Mouse (Mus musculus) stomach, embryonic 16.5 days (tissue): ENCODE results near the gene Tada2b. TPM values are rescaled to one million over a fixed set of nuclear protein-coding genes. Genes with fewer than 3 reads are reported as not detected.

Experiments used
- ATAC-seq: fragments of 200-750 bp; cut with Nextera tagmentation; 2 replicates; pipeline ENCODE4 v1.8.0; 2017; ENCODE audit warnings: moderate number of reproducible peaks, moderate TSS enrichment; ENCODE audit not compliant: insufficient read depth, low FRiP score
- H3K27ac ChIP-seq: fragments of 300-500 bp; sonication (generic); 2 replicates; pipeline ENCODE4 v1.5.1; 2014; ENCODE audit warnings: low read length
- H3K27me3 ChIP-seq: fragments of 300-500 bp; sonication (generic); 2 replicates; pipeline ENCODE4 v1.6.1; 2014; ENCODE audit warnings: low read length, control low read depth, mixed read lengths; ENCODE audit not compliant: control insufficient read depth, insufficient read depth
- H3K36me3 ChIP-seq: fragments of 300-500 bp; sonication (generic); 2 replicates; pipeline ENCODE4 v1.6.1; 2014; ENCODE audit warnings: low read length; ENCODE audit not compliant: control insufficient read depth, insufficient read depth
- H3K4me1 ChIP-seq: fragments of 300-500 bp; sonication (generic); 2 replicates; pipeline ENCODE4 v1.6.1; 2014; ENCODE audit warnings: low read length, control low read depth, mixed read lengths; ENCODE audit not compliant: control insufficient read depth, insufficient read depth
- H3K4me2 ChIP-seq: fragments of 300-500 bp; sonication (generic); 2 replicates; pipeline ENCODE4 v1.6.1; 2014; ENCODE audit warnings: low read depth, low read length, mixed read lengths
- H3K4me3 ChIP-seq: fragments of 300-500 bp; sonication (generic); replicated peaks from 2 replicates; pipeline ENCODE4 v1.5.1; 2014; ENCODE audit warnings: mild to moderate bottlenecking, low read length
- H3K9ac ChIP-seq: fragments of 300-500 bp; sonication (generic); 2 replicates; pipeline ENCODE4 v1.6.1; 2014; ENCODE audit warnings: low read length
- H3K9me3 ChIP-seq: fragments of 300-500 bp; sonication (generic); replicated peaks from 2 replicates; pipeline ENCODE4 v1.6.1; 2016; ENCODE audit warnings: low read length, control low read depth; ENCODE audit not compliant: control insufficient read depth
- WGBS: fragments of 180-500 bp; shearing (Covaris S2); extraction: QIAGEN DNeasy Blood & Tissue Kit; methylation state at CpG from one replicate; pipeline ENCODE4 v1.1.7; 2014; 5-methylcytosine and 5-hydroxymethylcytosine counted together
- polyA plus RNA-seq: library from polyadenylated mRNA; unstranded; fragments of >200 nt; fragmentation: Nextera tagmentation; extraction: Ambion mirVana; gene quantifications from 2 replicates; pipeline ENCODE4 v1.2.1, GENCODE M21; 2015

The Tada2b gene
- polyA plus RNA-seq, 1 experiment from 2014 or later, result 2.0 TPM

DNA sequence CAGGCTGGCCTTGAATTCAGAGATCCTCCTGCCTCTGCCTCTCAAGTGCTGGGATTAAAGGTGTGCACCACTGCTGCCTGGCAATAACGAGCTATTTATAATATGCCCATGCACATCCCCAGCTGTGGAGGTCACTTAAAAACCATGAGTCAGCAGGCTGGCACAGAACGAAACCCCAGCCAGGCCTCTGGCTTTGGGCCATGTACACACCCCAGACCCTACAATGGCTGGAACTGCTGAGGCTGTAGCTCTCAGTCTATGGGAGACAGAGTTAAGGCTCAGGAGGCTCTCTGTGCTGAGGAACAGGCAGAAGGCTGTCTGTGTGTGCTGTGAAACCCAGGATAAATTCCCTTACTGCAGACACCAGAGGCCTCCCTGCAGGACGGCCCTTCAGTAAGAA is 43.3 kb downstream of the Tada2b start:
- WGBS, result 58% methylated on average over 3 of the region's 3 CpGs
- ATAC-seq, result no peak
- Histone ChIP-seq H3K4me3 (no peak overlapping the region), H3K27me3 (no peaks in the 10 kb centered on the region), H3K9me3 (no peaks in the 10 kb centered on the region), H3K36me3 (no peaks in the 10 kb centered on the region), H3K4me2 (no peak overlapping the region), H3K9ac (no peak overlapping the region), H3K4me1 (no peaks in the 10 kb centered on the region), H3K27ac (no peak overlapping the region)

GRCm38 (mm10) chr5:36436858-36437257 is 47.2 kb downstream of the Tada2b start:
- 69% methylated on average over 4 of the region's 4 CpGs for WGBS
- H3K9me3 ChIP-seq, result no peaks in the 10 kb centered on the region
- H3K4me2 ChIP-seq, result no peak overlapping the region
- no peaks in the 10 kb centered on the region for H3K27me3 ChIP-seq
- H3K4me1 ChIP-seq, result no peaks in the 10 kb centered on the region
- no peaks in the 10 kb centered on the region for H3K36me3 ChIP-seq
- no peak overlapping the region for H3K9ac ChIP-seq
- no peak overlapping the region for H3K4me3 ChIP-seq
- 0 out of 2 replicates have a peak overlapping the region, but pooled peaks have one; percentile 2 for H3K27ac ChIP-seq
- ATAC-seq, result no peak

DNA sequence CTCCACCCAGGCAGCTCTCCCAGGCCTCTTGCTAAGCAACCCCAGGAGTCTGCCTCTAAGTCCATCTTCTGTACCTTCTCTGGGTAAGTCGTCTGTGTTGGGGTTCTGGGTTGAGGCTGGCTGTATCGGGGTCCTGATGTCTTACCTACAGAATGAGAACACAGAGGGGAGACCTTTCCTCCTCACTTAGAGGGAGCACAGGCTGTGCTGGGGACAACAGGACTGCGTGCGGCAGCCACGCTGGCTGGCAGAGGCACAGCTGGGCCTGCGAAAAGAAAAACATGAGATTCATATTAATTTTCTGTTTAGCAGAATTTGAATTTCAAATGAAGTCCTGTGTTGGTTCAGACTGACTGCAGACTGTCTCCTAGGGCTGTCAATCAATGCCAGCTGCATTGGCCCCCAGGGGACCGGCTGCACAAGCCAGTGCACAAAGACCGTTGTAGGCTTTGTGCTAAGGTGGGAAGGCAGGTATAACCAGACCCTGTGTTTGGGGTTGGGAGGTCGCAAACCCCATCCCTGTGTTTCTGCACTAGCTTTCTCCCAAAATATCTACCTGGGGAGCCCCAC is 49.6 kb downstream of the Tada2b start:
- Histone ChIP-seq H3K27me3 (no peaks in the 10 kb centered on the region), H3K4me3 (no peak overlapping the region), H3K27ac (no peak overlapping the region), H3K4me1 (no peaks in the 10 kb centered on the region), H3K36me3 (no peaks in the 10 kb centered on the region), H3K9ac (no peak overlapping the region), H3K9me3 (no peaks in the 10 kb centered on the region), H3K4me2 (no peak overlapping the region)
- no peak for ATAC-seq
- 76% methylated on average over 9 of the region's 9 CpGs for WGBS

GRCm38 (mm10) chr5:36431711-36432110 is 52.4 kb downstream of the Tada2b start:
- no peaks in the 10 kb centered on the region for H3K27me3 ChIP-seq
- no peaks in the 10 kb centered on the region for H3K36me3 ChIP-seq
- 61% methylated on average over 2 of the region's 2 CpGs for WGBS
- H3K9ac ChIP-seq, result no peak overlapping the region
- no peaks in the 10 kb centered on the region for H3K9me3 ChIP-seq
- H3K4me2 ChIP-seq, result no peak overlapping the region
- no peak for ATAC-seq
- no peak overlapping the region for H3K4me3 ChIP-seq
- peaks cover 6% of the 10 kb centered on the region; the same call in 1 of the 2 replicates for H3K4me1 ChIP-seq
- H3K27ac ChIP-seq, result no peak overlapping the region

- no peaks in the 10 kb centered on the region for H3K9me3 ChIP-seq
- peaks cover 6% of the 10 kb centered on the region; the same call in 1 of the 2 replicates for H3K4me1 ChIP-seq
- no peak overlapping the region for H3K4me2 ChIP-seq
- 79% methylated on average over 3 of the region's 3 CpGs for WGBS
- no peaks in the 10 kb centered on the region for H3K36me3 ChIP-seq
- no peaks in the 10 kb centered on the region for H3K27me3 ChIP-seq
- no peak overlapping the region for H3K27ac ChIP-seq
- H3K9ac ChIP-seq, result no peak overlapping the region
- no peak for ATAC-seq
- no peak overlapping the region for H3K4me3 ChIP-seq
Observed at GRCm38 (mm10) chr5:36429551-36429950, 54.5 kb downstream of the Tada2b start.

DNA sequence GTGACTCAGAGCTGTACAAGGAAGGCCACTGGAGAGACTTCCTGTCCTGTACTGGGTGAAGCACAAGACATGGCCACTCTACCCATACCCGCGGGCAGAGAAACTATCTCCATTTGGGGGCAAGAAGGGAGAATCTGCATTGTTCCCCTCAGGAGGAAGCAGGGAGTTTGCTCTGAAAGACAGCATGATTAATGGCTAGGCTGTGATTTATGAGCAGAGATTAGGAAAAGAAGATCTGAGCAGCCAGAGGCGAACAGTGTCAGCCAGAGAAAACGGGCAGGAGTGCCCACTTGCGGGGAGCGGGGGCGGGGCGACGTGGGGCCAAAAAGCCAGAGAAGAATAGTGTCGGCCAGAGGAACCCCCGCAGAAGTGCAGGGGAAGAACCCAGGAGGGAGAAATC is 56.3 kb downstream of the Tada2b start:
- WGBS, result 18% methylated on average over 11 of the region's 11 CpGs
- no peak overlapping the region for H3K4me3 ChIP-seq
- no peak for ATAC-seq
- no peaks in the 10 kb centered on the region for H3K9me3 ChIP-seq
- no peak overlapping the region; the same call in 1 of the 2 replicates for H3K9ac ChIP-seq
- H3K27ac ChIP-seq, result no peak overlapping the region
- H3K27me3 ChIP-seq, result no peaks in the 10 kb centered on the region
- H3K4me2 ChIP-seq, result no peak overlapping the region
- H3K36me3 ChIP-seq, result no peaks in the 10 kb centered on the region
- H3K4me1 ChIP-seq, result peaks cover 6% of the 10 kb centered on the region; the same call in 1 of the 2 replicates

DNA sequence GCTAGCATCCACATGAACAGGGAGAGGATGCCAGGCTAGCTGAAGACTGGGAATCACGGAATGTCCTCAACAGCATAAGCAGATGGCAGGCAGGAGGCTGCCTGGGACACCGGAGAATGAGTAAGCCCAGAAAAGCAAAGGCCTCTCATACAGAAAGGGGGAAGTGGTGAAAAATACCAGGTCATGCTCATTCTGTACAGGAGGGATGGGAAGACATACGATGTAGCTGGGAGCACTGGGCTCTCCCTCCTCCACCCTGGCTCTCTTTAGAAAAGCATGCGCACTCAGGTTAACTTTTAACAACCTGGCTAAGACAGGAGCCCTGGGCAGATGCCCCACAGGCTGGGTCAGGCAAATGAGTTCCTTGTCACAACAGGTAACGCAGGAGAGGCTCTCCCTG is 57.7 kb downstream of the Tada2b start:
- no peaks in the 10 kb centered on the region for H3K9me3 ChIP-seq
- no peaks in the 10 kb centered on the region for H3K27me3 ChIP-seq
- no peak for ATAC-seq
- no peak overlapping the region for H3K4me2 ChIP-seq
- no peak overlapping the region for H3K27ac ChIP-seq
- H3K4me3 ChIP-seq, result no peak overlapping the region
- H3K9ac ChIP-seq, result no peak overlapping the region
- no peaks in the 10 kb centered on the region for H3K36me3 ChIP-seq
- whole genome bisulfite sequencing, result 55% methylated on average over 5 of the region's 5 CpGs
- peaks cover 6% of the 10 kb centered on the region; the same call in 1 of the 2 replicates for H3K4me1 ChIP-seq

- Histone ChIP-seq H3K4me3 (no peak overlapping the region), H3K4me2 (no peak overlapping the region), H3K27ac (no peak overlapping the region), H3K9me3 (no peaks in the 10 kb centered on the region), H3K9ac (no peak overlapping the region), H3K4me1 (peaks cover 6% of the 10 kb centered on the region; the same call in 1 of the 2 replicates), H3K36me3 (no peaks in the 10 kb centered on the region), H3K27me3 (no peaks in the 10 kb centered on the region)
- ATAC-seq, result no peak
Observed at GRCm38 (mm10) chr5:36424676-36425075, 59.4 kb downstream of the Tada2b start.
